Mouse (Mus musculus): ENCODE results near the gene Dis3l2.
A peak's percentile ranks its signal among the peaks of the same experiment; 100 is the strongest.

The Dis3l2 gene

GRCm38 (mm10) chr1:86733160-86733821, 29.7 kb downstream of the Dis3l2 start:
- no peak for ATAC-seq (ENCODE audit: low TSS enrichment)

GRCm38 (mm10) chr1:86736414-86736813, 32.8 kb downstream of the Dis3l2 start:
- no peak for ATAC-seq (ENCODE audit: low TSS enrichment)

DNA sequence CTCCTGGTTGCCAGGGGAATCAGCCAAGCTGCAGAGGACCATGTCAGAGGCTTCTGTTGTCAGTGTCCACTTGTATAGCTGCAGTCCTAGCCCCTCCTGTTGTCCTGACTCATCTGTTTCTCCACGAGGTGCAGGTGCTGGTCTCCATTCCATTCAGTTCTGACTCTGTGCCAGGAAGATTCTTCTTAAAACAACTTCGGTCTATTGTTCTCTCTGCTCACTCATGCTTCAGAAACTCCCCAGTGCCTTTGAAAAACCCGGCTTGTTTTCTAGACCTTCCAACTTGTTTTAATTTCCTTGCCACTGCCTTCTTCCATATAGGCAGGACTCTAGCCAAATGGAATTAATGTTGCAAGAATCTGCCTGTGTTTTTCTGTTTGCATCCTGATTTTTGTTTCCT, 39.3 kb downstream of the Dis3l2 start:
- no peak for ATAC-seq (ENCODE audit: low TSS enrichment)

DNA sequence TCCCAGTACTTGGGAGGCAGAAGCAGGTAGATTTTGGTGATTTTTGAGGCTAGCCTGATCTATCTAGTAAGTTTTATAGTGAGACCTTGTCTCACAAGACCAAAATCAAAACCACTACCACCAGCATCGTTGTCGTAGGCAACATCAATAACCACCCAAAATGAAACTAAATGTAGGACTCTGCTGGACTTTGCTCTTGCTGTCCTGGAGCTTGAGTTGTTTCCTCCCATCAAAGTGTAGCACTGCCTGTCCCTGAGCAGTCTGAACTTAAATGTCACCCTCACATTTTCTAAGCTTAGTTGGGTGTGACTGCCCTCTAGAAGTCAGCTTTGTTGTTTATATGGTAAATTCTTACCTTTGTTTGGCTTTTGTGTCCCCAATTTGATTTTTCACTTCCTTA, 43.4 kb downstream of the Dis3l2 start:
- ATAC-seq (ENCODE audit: low TSS enrichment), result no peak

DNA sequence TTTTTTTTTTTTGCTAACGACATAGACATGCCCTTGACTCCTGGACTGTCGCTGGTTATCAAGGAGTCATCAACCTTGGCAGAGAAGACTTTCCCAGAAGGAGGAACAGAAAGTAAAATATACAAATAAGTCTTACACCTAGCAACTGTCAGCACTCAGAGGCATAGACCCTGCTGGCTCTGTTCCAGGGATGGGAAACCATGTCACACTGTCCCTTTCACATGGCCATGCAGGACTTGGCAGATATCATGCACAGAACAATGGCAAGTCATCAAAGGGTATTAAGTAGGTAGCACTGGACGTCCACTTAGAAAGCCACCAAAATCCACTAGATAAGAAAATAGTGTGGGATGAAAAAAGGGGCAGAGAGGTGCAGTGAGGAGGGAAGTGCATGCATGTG, 46.5 kb downstream of the Dis3l2 start:
- no peak for ATAC-seq (ENCODE audit: low TSS enrichment)

GRCm38 (mm10) chr1:86753416-86753815, 49.8 kb downstream of the Dis3l2 start:
- no peak for ATAC-seq (ENCODE audit: low TSS enrichment)

GRCm38 (mm10) chr1:86754335-86754734, 50.7 kb downstream of the Dis3l2 start:
- ATAC-seq (ENCODE audit: low TSS enrichment), result no peak

GRCm38 (mm10) chr1:86758091-86758490, 54.5 kb downstream of the Dis3l2 start:
- ATAC-seq (ENCODE audit: low TSS enrichment), result no peak

DNA sequence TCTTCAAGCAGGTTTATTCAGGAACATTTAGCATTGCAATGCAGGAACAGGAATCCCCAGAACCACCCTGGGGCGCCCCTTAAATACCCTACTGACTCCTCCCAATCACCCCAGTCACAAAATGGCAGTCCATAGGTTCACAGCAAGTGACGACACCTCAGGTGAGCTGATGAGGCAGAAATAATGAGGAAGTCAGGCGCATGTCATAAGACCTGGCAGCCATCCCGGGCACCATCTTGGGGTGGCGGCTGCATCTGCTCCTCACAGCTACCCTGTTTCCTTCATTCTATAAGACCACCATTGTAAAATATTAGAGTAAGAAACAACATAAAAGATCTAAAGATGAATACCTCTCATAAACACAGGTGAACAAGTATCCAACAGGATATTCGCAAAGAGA, 58.6 kb downstream of the Dis3l2 start:
- no peak for ATAC-seq (ENCODE audit: low TSS enrichment)

GRCm38 (mm10) chr1:86801241-86801640, 97.6 kb downstream of the Dis3l2 start:
- ATAC-seq (ENCODE audit: low TSS enrichment), result no peak

- ATAC-seq (ENCODE audit: low TSS enrichment), result no peak
Observed at GRCm38 (mm10) chr1:86811756-86812155, 108.1 kb downstream of the Dis3l2 start.

GRCm38 (mm10) chr1:86822266-86822665, 118.7 kb downstream of the Dis3l2 start:
- ATAC-seq (ENCODE audit: low TSS enrichment), result no peak

- ATAC-seq (ENCODE audit: low TSS enrichment), result 0 out of 2 replicates have a peak, but pooled peaks have one; percentile 20
Observed at GRCm38 (mm10) chr1:86834351-86834987, 130.9 kb downstream of the Dis3l2 start.

GRCm38 (mm10) chr1:86834988-86835387, 131.4 kb downstream of the Dis3l2 start:
- ATAC-seq (ENCODE audit: low TSS enrichment), result peak; percentile 90

GRCm38 (mm10) chr1:86850754-86851153, 147.1 kb downstream of the Dis3l2 start:
- no peak for ATAC-seq (ENCODE audit: low TSS enrichment)

- 0 out of 2 replicates have a peak, but pooled peaks have one; percentile 13 for ATAC-seq (ENCODE audit: low TSS enrichment)
Observed at GRCm38 (mm10) chr1:86858876-86859275, 155.3 kb downstream of the Dis3l2 start.

GRCm38 (mm10) chr1:86859371-86859770, 155.8 kb downstream of the Dis3l2 start:
- no peak for ATAC-seq (ENCODE audit: low TSS enrichment)

GRCm38 (mm10) chr1:86873745-86874144, 170.1 kb downstream of the Dis3l2 start:
- no peak for ATAC-seq (ENCODE audit: low TSS enrichment)

GRCm38 (mm10) chr1:86878743-86879142, 175.1 kb downstream of the Dis3l2 start:
- no peak for ATAC-seq (ENCODE audit: low TSS enrichment)

GRCm38 (mm10) chr1:86879547-86879946, 175.9 kb downstream of the Dis3l2 start:
- no peak for ATAC-seq (ENCODE audit: low TSS enrichment)

DNA sequence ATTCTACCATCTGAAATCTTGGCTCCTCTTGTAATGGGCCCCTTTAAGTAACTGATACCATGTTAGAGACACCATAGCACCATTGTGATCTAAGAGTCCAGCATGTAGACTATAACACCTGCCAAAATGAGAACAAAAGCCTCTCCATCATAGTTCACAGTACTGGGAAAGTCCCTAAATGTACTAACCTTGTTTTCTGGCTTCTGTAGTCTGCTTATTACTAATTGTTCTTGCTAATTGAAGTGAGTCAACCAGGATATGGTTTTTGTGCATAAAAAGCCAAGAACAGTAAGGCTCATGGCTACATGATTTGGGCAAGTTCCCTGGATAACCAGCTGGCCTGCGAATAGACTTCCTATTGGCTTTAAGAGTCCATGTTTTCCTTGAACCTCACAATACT, 183.5 kb downstream of the Dis3l2 start:
- no peak for ATAC-seq (ENCODE audit: low TSS enrichment)

GRCm38 (mm10) chr1:86912481-86912880, 208.9 kb downstream of the Dis3l2 start:
- ATAC-seq (ENCODE audit: low TSS enrichment), result peak; percentile 64

DNA sequence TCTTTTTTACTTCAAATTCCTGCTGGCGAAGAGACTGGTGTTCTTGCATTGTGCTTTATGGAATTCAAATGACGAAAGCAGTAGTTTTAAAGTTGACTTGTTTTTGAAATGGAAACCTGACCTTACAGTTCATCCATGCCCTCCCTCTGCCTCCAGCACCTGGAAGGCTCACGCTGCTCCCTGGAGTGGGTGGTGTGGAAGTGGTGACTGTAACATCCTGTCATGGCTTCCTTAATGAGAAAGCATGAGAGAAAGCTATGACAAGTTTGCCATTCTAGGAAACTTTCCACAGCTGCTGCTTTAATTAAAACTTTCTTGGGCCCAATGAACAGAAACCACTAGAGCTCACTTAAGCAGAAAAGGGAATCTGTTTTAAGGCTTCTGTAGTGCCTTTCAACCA, 210.3 kb downstream of the Dis3l2 start:
- peak; percentile 71 for ATAC-seq (ENCODE audit: low TSS enrichment)

- ATAC-seq (ENCODE audit: low TSS enrichment), result no peak
Observed at GRCm38 (mm10) chr1:86914697-86915096, 211.1 kb downstream of the Dis3l2 start.
